Mouse (Mus musculus) testis, postnatal 10 days (tissue): ENCODE data around the gene Vwce.

Experiments
- DNase-seq: peaks from one replicate; pipeline ENCODE4 v3.0.0; 2021; ENCODE audit warnings: low spot score

Vwce gene

DNA sequence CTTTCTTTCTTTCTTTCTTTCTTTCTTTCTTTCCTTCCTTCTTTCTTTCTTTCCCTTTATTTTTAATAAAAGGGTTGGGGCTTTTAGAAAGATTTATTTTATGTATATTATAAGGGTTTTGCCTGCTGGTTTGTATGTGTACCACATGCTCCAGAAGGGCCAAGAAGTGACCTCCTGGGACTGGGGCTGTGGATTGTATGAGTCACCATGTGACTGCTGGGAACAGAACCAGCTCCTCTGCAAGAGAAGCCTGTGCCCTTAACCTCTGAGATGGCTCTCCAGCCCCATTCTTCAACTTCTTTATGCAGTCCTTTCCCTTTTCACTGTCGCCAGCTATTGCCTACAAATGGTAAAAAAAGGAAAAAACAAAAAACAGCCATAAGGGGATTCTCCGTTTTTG lies 11.6 kb downstream of the Vwce start:
- DNase-seq: no peak

DNA sequence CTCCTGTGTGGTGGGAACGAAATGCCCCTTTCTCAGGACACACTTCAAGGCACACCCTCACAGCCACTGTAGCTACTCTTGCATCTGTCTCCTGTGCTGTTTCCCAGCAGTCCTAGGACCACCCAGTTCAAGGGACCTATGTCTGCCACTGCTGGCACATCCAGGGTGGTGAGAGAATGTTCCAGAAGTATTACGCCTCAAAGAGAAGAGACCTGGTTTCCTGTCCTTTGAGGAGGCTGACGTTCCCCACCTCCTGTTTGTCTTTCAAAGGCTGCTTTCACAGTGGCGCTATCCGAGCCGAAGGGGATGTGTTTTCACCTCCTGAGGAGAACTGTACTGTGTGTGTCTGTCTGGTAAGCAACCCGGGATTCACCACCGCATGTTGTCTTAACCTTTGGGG lies 14.1 kb downstream of the Vwce start:
- DNase-seq: no peak

- no peak for DNase-seq
Measured at GRCm38 (mm10) chr19:10656058-10656457, 22.0 kb downstream of the Vwce start.

DNA sequence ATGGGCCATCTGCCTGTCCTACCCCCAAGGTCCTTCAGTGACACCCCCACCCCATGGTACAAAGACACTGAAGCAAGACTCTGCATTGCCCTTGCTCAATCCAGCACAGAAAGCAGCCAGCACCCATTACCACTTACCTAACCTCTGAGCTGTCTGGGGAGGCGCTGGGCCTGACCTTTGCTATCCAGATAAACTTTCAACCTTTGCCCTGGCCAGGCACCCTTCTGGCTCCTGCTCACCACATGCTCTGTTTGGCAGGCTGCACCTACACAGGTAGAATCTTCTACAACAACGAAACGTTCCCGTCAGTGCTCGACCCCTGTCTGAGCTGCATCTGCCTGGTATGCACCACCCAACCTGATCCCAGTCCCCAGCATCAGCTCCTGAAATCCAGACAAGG lies 23.7 kb downstream of the Vwce start:
- no peak for DNase-seq

- DNase-seq: no peak
Measured at GRCm38 (mm10) chr19:10658406-10658805, 24.4 kb downstream of the Vwce start.

GRCm38 (mm10) chr19:10661373-10661772 lies 27.4 kb downstream of the Vwce start:
- no peak for DNase-seq

DNA sequence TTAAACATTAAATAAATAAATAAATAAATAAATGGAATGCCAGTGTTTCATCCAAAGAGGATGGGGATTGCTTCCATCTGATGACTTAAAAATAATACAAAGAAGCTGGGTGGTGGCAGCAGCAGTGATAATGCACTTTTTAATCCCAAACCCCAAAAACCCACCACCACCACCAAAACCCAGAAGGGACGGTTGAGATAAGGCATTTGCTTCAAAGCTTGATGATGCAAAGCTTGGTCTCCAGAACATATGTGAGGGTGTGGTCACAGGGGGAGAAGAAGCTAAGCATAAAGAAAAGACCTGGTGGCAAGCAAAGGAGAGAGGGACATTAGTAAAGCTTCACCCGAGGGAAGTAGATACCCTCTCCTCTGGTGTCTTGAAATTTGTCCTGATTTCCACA lies 27.9 kb downstream of the Vwce start:
- no peak for DNase-seq

DNA sequence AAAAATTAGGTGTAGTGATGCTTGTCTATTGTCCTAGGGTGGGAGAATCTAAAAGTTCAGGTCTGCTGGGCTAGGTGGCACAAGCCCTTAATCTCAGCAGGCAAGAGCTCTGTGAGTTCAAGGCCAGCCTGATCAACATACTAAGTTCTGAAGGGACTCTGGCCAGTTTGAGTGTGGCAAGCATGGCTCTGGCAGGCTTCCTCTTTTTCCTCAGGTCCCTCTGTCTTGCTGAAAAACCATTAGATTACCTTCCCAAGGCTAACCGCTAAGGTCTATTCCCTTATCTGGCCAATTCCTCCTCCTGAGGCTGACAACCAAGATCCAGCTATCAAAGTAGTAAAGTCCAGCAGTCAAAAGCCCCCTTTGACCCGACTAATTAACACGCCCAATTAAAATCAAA lies 28.7 kb downstream of the Vwce start:
- DNase-seq: no peak

- no peak for DNase-seq
Measured at GRCm38 (mm10) chr19:10665093-10665492, 31.1 kb downstream of the Vwce start.

DNA sequence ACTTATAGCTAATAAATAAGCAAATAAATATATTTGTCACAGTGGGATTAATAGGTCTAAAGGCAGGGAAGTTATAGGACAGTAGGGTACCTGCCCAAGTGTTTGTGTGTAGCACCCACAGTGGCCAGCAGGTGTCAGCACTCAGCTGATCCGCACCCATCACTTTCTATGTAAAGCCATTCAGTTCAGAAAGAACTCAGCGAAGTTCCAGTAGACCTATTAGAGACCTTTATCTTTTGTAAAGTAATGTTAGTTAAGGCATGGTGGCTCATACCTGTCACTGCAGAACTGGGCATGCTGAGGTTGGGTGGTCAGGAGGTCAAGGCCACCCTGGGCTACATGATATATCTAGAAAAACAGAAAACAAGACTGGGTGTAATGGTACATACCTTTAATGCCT lies 31.5 kb downstream of the Vwce start:
- peak; percentile 88 for DNase-seq

DNA sequence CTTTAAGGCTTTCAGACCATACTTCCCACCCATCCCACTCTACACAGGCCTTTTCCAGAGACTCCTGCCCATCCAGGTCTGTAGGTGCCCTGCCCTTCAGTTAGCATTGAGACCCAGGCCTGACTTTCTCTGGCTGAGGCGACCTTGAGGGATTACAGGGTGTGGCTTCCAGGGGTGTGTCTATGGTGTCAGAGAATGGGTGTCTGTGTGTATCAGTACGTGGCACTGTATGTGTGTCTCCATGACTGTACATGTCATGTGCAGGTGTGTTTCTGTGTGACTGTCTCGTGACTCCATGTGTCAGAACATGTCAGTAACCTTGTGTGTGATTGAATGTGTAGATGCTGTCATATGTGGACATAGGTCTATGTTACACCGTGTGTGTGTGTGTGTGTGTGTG lies 37.3 kb downstream of the Vwce start:
- DNase-seq: no peak

GRCm38 (mm10) chr19:10671854-10672417 lies 37.9 kb downstream of the Vwce start:
- DNase-seq: no peak

DNA sequence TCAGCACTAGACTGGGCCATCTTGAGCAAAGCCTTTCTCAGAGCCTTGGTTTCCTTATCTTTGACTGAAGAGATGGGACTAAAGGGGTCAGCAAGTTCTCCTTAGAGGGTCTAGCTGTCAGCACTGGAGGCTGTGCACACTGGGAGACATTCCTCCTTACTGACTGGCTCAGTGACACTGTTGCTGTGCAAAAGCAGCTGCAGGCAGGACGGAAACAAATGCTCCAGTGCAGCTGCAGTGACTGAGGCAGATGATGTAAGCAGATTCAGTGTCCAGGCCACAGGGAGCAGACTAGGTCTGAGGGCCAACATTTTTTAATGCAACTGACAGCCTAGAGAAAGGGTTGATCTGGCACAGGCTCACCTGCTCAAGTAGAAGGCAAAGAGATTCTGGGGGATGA lies 39.3 kb downstream of the Vwce start:
- DNase-seq: no peak

DNA sequence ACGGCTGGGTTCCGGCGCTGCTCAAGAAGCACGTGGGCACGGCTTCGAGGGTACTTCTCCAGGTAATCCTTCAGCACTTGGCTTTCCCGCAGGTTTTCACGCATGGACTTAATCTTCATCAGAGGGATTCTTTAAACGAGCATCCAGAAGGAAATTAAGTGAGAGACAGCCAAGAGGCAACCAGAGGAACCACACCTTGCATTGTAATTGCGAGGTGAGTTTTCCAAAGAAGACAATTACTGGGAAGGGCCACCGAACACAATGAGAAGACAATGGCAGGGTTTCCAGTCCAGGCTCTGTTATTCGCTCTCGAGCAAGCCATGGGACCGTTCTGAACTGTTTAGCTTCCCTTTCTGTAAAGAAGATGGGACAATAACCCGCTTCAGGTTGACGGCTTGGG lies 42.6 kb downstream of the Vwce start:
- DNase-seq: no peak

DNA sequence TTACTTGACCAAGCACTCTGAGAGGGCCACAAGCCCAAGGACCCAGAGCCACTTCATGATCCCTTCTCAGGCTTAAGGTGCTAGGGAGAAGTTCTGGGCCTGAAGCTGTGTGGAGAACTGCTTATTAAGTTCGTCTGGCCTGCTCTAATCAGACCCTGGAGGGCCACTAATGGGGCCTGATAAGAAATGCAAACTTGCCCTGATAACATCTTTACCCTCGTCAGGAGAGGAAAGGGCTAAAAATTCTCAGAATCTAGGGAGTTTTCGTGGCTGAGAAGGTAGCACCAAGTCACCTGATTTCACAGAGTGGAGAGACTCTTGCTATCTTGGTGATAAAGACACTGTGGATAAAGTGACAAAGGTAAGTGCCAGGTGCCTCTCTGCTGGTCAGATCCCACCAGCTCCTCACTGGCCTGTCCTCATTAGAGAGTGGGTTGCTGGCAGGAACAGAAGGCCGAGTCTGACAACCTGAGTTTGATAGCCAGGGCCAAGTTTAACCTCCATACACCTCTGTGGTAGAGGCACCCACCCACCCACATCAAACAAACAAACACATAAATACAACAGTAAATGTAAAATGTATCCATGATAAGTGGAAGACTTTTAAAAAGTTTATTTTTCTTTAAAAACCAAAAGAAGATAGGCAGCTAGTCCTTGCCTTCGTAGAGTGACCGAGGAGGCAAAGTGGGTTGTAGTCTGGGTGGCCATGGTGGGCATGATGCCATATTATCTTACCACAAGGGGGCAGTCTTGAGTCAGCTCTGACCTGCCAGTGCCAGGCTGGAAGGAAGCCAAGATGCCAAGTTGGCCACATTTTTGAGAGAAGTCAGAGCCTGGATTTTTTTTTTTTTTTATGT lies 44.1 kb downstream of the Vwce start, which contains the start of gene Pga5:
Gene Pga5 (minus strand): TSS at position 157 of the 857 bp plus-strand sequence.
- DNase-seq: peak; percentile 93

- no peak for DNase-seq
Measured at GRCm38 (mm10) chr19:10678772-10679067, 44.7 kb downstream of the Vwce start.

DNA sequence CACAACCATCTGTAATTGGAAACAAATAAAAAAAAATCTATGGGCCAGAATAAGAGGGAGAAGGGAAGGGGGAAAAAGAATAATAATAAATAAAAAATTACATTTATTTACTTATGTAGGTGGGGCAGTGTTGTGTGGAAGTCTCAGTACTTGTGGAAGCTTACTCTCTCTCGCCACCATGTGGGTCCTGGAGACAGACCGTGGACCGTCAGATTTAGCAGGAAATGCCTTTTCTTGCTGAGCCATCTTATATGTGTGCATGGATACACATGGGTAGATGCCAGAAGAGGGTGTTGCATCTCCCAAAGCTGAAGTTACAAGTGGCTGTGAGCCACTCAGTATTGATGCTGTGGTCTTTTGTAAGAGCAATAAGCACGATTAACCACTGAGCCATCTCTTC lies 47.6 kb downstream of the Vwce start:
- DNase-seq: no peak

- DNase-seq: no peak
Measured at GRCm38 (mm10) chr19:10685081-10685480, 51.1 kb downstream of the Vwce start.

- no peak for DNase-seq
Measured at GRCm38 (mm10) chr19:10685727-10686126, 51.7 kb downstream of the Vwce start.

DNA sequence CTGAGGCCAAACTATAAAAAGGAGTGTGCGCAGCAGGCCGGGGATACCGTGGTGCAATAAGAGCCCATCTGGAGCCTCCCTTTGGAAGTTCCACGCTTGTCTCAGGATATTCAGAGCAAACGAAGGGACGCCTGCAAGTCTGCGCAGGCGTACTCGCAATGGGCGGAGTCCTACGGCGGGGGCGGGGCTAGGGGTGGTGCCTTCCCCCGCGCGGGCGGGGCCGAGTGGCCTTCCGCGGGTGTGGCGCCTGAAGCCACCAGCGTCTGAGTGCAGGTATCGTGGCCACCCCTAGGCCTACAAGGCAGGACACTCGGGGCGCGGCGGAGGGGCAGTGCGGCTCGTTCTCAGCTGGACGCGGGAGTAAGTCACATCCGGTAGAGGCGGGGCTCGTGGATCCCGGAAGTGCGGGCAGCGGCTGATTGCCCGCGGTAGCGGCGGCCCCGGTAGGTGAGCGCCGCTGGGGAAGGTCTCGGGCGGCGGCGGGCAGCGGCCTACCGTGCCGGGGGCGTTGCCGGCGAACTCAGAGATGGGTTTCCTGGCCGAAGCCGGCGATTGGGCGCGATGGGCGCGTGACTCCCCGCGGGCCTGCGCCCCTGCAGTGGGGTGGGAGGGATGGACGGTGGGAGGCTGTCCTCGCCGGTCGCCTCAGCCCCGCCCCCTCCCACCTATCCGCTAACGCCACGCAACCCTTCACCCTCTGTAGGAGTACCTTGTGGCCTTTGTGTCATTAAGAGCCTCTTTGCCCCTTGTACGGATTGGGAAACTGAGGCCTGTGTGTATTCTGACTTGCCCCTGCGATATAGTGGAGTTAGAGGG lies 54.7 kb downstream of the Vwce start, which contains the start of gene Vps37c:
Gene Vps37c (plus strand): TSS at position 199 of the 816 bp plus-strand sequence.
- DNase-seq: peak; percentile 99

DNA sequence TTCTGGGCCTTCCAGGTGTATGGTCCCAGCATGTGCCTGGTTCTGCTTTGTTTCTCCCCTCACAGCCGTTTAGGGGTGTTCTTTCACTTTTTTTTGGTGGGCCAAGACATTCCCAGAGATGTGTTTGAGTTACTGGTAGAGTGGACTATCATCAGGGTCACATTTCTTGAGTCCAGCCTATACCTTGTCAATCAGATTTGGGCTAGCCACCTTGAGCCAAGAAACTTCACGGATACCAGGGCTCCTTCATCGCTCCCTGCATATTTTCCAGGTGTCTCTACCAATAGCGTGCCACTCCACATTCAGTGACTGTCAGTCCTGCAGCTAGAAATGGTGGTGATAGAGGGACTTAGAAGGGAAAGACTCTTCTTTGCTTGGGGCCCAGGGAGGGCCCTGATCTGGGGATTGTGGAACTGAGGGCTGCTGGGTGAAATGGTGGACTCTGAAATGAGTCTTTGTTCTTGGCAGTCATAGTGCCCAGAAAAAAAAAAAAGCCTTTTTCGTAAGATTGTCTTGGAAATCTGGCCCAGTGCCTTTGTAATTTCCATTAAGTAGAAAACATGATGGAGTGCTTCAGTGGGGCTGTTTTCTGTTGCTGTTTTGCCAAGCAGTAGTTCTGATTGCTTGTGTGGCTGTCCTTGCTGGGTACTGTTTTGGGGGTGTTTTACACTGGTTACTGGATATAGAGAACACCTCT lies 55.6 kb downstream of the Vwce start:
- no peak for DNase-seq

DNA sequence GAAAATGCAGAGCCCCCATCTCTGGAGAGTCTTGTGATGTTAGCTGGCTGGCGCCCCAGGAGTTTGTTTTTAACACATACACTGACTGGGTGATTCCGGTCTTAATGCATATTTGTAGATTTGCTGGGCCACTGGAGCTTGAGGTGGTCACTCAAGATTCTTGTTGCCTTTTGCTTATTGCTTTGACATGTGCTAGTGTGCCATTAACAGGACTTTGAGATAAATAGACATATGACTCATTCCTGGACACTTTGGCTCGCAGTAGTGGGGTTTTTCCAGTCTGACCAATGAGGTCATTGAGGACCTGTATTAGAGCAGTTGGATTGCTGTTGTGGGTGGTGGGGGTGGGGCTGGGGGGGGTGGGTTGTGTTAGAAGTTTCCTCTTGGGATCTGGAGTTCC lies 56.3 kb downstream of the Vwce start:
- DNase-seq: no peak
